8 mouse cellular contexts compared by ENCODE assay signal in the genomic region with DNA sequence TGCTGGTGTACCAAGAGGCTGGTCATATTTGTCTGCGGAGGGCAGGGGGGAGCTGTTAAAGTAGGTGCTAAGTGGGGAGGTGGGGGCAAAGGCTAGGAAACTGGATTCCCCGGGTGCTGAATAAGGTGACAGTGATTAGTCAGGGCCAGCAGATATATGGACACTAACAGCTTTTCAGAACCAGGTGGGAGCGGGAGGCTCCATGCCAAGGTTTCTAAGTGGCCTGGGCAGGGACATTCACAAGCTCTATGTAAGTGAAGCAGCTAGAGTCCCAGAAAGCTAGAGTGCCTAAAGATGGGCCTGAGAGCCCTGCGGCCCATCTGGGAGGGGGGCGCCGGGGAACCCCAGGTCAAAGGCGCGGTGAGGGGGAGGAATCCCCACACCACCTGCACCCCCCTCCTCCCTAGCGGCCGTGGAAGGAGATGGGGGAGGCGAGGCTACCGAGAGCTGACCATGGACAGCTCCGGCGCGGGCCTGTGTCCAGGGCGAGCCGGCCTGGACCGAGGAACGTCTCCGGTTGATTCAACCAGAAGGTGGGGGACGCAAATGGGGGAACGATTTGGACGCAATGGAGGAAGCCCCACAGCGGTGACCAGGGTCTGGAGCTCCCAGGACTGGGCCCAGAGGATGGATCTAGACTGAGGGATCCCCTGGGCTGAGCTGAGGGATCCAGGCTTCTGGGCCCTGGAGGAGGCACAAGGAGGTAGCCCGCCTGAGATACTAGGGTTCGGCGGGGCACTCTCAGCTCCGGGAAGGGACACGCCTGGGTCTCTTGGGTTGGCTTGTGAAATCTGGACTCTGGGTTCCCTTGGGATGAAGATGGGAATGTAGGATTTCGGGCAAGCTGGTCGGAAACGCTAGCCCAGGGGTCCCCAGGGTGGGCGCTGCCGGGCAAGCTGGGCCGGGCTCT. TPM values are rescaled to one million over a fixed set of nuclear protein-coding genes. Genes with fewer than 3 reads are reported as not detected.
A peak's percentile ranks its signal among the peaks of the same experiment; 100 is the strongest.
DNase-seq lines count a peak whose midpoint lies in the region; ATAC-seq and TF ChIP-seq lines count a peak whose summit lies in the region.

No protein-coding gene starts in this region.

- H3K4me1 ChIP-seq in testis, adult 2 months (ENCODE audit: control insufficient read depth, insufficient read depth, low read length) = peaks cover 51% of the 10 kb centered on the region
- peaks cover 36% of the 10 kb centered on the region for H3K4me1 ChIP-seq in heart, embryonic 12.5 days (replicated peaks)
- peaks cover 18% of the 10 kb centered on the region for H3K4me1 ChIP-seq in kidney, postnatal 0 days (replicated peaks; ENCODE audit: insufficient read depth, low read length)
- peaks cover 28% of the 10 kb centered on the region for H3K4me1 ChIP-seq in midbrain, embryonic 11.5 days (ENCODE audit: control insufficient read depth, insufficient read depth, low read length)

- H3K9ac ChIP-seq in heart, embryonic 12.5 days = peak overlapping the region; percentile 74
- peak overlapping the region; percentile 52 for H3K9ac ChIP-seq in kidney, postnatal 0 days (ENCODE audit: low read depth, low read length)
- peak overlapping the region; percentile 86 for H3K9ac ChIP-seq in midbrain, embryonic 11.5 days (ENCODE audit: low read length)

- ATAC-seq in heart, embryonic 12.5 days (ENCODE audit: insufficient number of reproducible peaks, low FRiP score) = no peak
- no peak for ATAC-seq in kidney, postnatal 0 days (replicated peaks; ENCODE audit: low FRiP score, low read depth)
- no peak for ATAC-seq in midbrain, embryonic 11.5 days (ENCODE audit: low FRiP score)

- no peak overlapping the region for H3K27ac ChIP-seq in testis, adult 2 months (ENCODE audit: control insufficient read depth, insufficient read depth, low read depth, low read length)
- no peak overlapping the region for H3K27ac ChIP-seq in heart, embryonic 12.5 days (ENCODE audit: poor library complexity, severe bottlenecking)
- no peak overlapping the region for H3K27ac ChIP-seq in kidney, postnatal 0 days
- no peak overlapping the region for H3K27ac ChIP-seq in midbrain, embryonic 11.5 days (ENCODE audit: low read depth, low read length)

- H3K27me3 ChIP-seq in testis, adult 2 months (ENCODE audit: control insufficient read depth, insufficient read depth, low read length) = no peaks in the 10 kb centered on the region; the same call in 1 of the 2 replicates
- H3K27me3 ChIP-seq in heart, embryonic 12.5 days (replicated peaks) = peaks cover 79% of the 10 kb centered on the region
- H3K27me3 ChIP-seq in kidney, postnatal 0 days (ENCODE audit: insufficient read depth, low read length) = peaks cover 24% of the 10 kb centered on the region; the same call in 1 of the 2 replicates
- H3K27me3 ChIP-seq in midbrain, embryonic 11.5 days (ENCODE audit: control insufficient read depth, insufficient read depth, low read length) = peaks cover 44% of the 10 kb centered on the region

- H3K36me3 ChIP-seq in testis, adult 2 months (ENCODE audit: control insufficient read depth, insufficient read depth, low read length) = no peaks in the 10 kb centered on the region
- no peaks in the 10 kb centered on the region for H3K36me3 ChIP-seq in heart, embryonic 12.5 days
- no peaks in the 10 kb centered on the region for H3K36me3 ChIP-seq in kidney, postnatal 0 days (ENCODE audit: insufficient read depth, low read length)
- no peaks in the 10 kb centered on the region for H3K36me3 ChIP-seq in midbrain, embryonic 11.5 days (ENCODE audit: control insufficient read depth, insufficient read depth, low read length)

- no peak for TF ChIP-seq POLR2A in testis, adult 2 months (IDR thresholded peaks at IDR 0.05; ENCODE audit: control insufficient read depth, low read depth, low read length)

- no peak for DNase-seq in testis, postnatal 14 days (ENCODE audit: low spot score)
- peak; percentile 73 to 80 for DNase-seq in cerebellum, postnatal 25 days
- peak; percentile 53 for DNase-seq in kidney, postnatal 0 days (ENCODE audit: low spot score)
- peak; percentile 96 for DNase-seq in midbrain, embryonic 11.5 days (ENCODE audit: low spot score, missing footprints)
- DNase-seq in urinary bladder, postnatal 14 days (ENCODE audit: low spot score) = peak; percentile 60
- no peak for DNase-seq in spleen, postnatal 36 days (ENCODE audit: low spot score in 2 of 2)

- no peak for TF ChIP-seq CTCF in testis, adult 2 months (IDR thresholded peaks at IDR 0.05; ENCODE audit: control insufficient read depth, insufficient read depth, insufficient replicate concordance, low read depth, low read length)
- TF ChIP-seq CTCF in kidney, postnatal 0 days (IDR thresholded peaks at IDR 0.05; ENCODE audit: low read depth) = no peak; the same call in 1 of the 2 replicates

- H3K4me3 ChIP-seq in testis, adult 2 months (ENCODE audit: control insufficient read depth, low read depth, low read length) = peak overlapping the region; percentile 56
- peak overlapping the region; percentile 66 for H3K4me3 ChIP-seq in heart, embryonic 12.5 days
- H3K4me3 ChIP-seq in kidney, postnatal 0 days (replicated peaks; ENCODE audit: low read depth, low read length) = peak overlapping the region; percentile 49
- peak overlapping the region; percentile 78 for H3K4me3 ChIP-seq in midbrain, embryonic 11.5 days (ENCODE audit: low read depth, low read length)

- H3K9me3 ChIP-seq in heart, embryonic 12.5 days (replicated peaks) = no peaks in the 10 kb centered on the region
- H3K9me3 ChIP-seq in kidney, postnatal 0 days (replicated peaks; ENCODE audit: low read length) = no peaks in the 10 kb centered on the region
- no peaks in the 10 kb centered on the region for H3K9me3 ChIP-seq in midbrain, embryonic 11.5 days (ENCODE audit: control insufficient read depth, low read length)

- H3K4me2 ChIP-seq in heart, embryonic 12.5 days = peak overlapping the region; percentile 99
- peak overlapping the region; percentile 97 for H3K4me2 ChIP-seq in kidney, postnatal 0 days (ENCODE audit: low read length)
- peak overlapping the region; percentile 88 for H3K4me2 ChIP-seq in midbrain, embryonic 11.5 days

- 3% methylated on average over 35 of the region's 35 CpGs for WGBS in heart, embryonic 12.5 days
- WGBS in kidney, postnatal 0 days = 3% methylated on average over 34 of the region's 35 CpGs
- WGBS in midbrain, embryonic 11.5 days = 3% methylated on average over 35 of the region's 35 CpGs

RNA-seq across cellular contexts. Expression of a gene that starts 0.8 kb away (rescaled TPM):
- 1.1 and 1.2 TPM in 2 replicates for polyA plus RNA-seq in testis, adult 2 months (2012; rRNA removed)
- 2.6 and 3.3 TPM in 2 replicates for polyA plus RNA-seq in heart, embryonic 12.5 days (2016; fragmentation: Nextera tagmentation; extraction: Ambion mirVana)
- 4.3 and 5.4 TPM in 2 replicates for polyA plus RNA-seq in kidney, postnatal 0 days (2015; fragmentation: Nextera tagmentation; extraction: Ambion mirVana)
- polyA plus RNA-seq in midbrain, embryonic 11.5 days (2014; fragmentation: Nextera tagmentation; extraction: Ambion mirVana) = 7.7 and 8.1 TPM in 2 replicates

RNA-seq across cellular contexts. Expression of a gene that starts 4.4 kb away (rescaled TPM):
- polyA plus RNA-seq in testis, adult 2 months (2012; rRNA removed) = 5.7 and 7.3 TPM in 2 replicates
- 0.82 and 1.1 TPM in 2 replicates for polyA plus RNA-seq in heart, embryonic 12.5 days (2016; fragmentation: Nextera tagmentation; extraction: Ambion mirVana)
- 1.2 and 1.6 TPM in 2 replicates for polyA plus RNA-seq in kidney, postnatal 0 days (2015; fragmentation: Nextera tagmentation; extraction: Ambion mirVana)
- polyA plus RNA-seq in midbrain, embryonic 11.5 days (2014; fragmentation: Nextera tagmentation; extraction: Ambion mirVana) = 0.75 and 1.2 TPM in 2 replicates

RNA-seq across cellular contexts. Expression of a gene that starts 29.5 kb away (rescaled TPM):
- 180 and 202 TPM in 2 replicates for polyA plus RNA-seq in testis, adult 2 months (2012; rRNA removed)
- 169 and 173 TPM in 2 replicates for polyA plus RNA-seq in heart, embryonic 12.5 days (2016; fragmentation: Nextera tagmentation; extraction: Ambion mirVana)
- polyA plus RNA-seq in kidney, postnatal 0 days (2015; fragmentation: Nextera tagmentation; extraction: Ambion mirVana) = 148 and 163 TPM in 2 replicates
- polyA plus RNA-seq in midbrain, embryonic 11.5 days (2014; fragmentation: Nextera tagmentation; extraction: Ambion mirVana) = 62.0 and 70.9 TPM in 2 replicates

RNA-seq across cellular contexts. Expression of a gene that starts 30.9 kb away (rescaled TPM):
- 0.10 and 0.22 TPM in 2 replicates for polyA plus RNA-seq in testis, adult 2 months (2012; rRNA removed)
- polyA plus RNA-seq in heart, embryonic 12.5 days (2016; fragmentation: Nextera tagmentation; extraction: Ambion mirVana) = 25.5 and 26.9 TPM in 2 replicates
- 0.75 and 1.1 TPM in 2 replicates for polyA plus RNA-seq in kidney, postnatal 0 days (2015; fragmentation: Nextera tagmentation; extraction: Ambion mirVana)
- polyA plus RNA-seq in midbrain, embryonic 11.5 days (2014; fragmentation: Nextera tagmentation; extraction: Ambion mirVana) = 0.11 and 0.19 TPM in 2 replicates

RNA-seq across cellular contexts. Expression of a gene that starts 32.4 kb away (rescaled TPM):
- 52.2 and 54.8 TPM in 2 replicates for polyA plus RNA-seq in testis, adult 2 months (2012; rRNA removed)
- 15.2 and 15.4 TPM in 2 replicates for polyA plus RNA-seq in heart, embryonic 12.5 days (2016; fragmentation: Nextera tagmentation; extraction: Ambion mirVana)
- polyA plus RNA-seq in kidney, postnatal 0 days (2015; fragmentation: Nextera tagmentation; extraction: Ambion mirVana) = 14.4 and 15.9 TPM in 2 replicates
- 4.4 and 6.1 TPM in 2 replicates for polyA plus RNA-seq in midbrain, embryonic 11.5 days (2014; fragmentation: Nextera tagmentation; extraction: Ambion mirVana)

Comparison
In these comparisons a context has a peak if more than half of its experiments do, and no peak if none do; other contexts are left out.
1. DNase-seq: peak in cerebellum, postnatal 25 days (2 of 2), kidney, postnatal 0 days (single experiment), midbrain, embryonic 11.5 days (single experiment) and urinary bladder, postnatal 14 days (single experiment); none in testis, postnatal 14 days (single experiment) and spleen, postnatal 36 days (0 of 2).
2. Peak in every context shown above with its lines, with median percentiles within 50 percentile points of each other: H3K4me3 ChIP-seq, H3K4me2 ChIP-seq and H3K9ac ChIP-seq.